Mouse (Mus musculus) CH12.LX (cell line): ENCODE measurements around the gene Hist2h3c1.
"Not testable (repeated sequence)": the region's sequence is repeated elsewhere in the genome, so short reads cannot be mapped to it uniquely, and the experiment has no call there.

Source experiments
- CTCF ChIP-seq, 2 experiments: IDR thresholded peaks in 1 of 2; conservative IDR thresholded peaks in 1 of 2; 2 replicates each; pipeline ENCODE4 v1.5.1; 2011 to 2012; ENCODE audit warnings: low read depth in 2 of 2, low read length in 2 of 2, improper control_type of control experiment in 1 of 2, inconsistent platforms in 1 of 2, mild to moderate bottlenecking in 1 of 2, moderate library complexity in 1 of 2
- EP300 ChIP-seq: IDR thresholded peaks from 2 replicates; pipeline ENCODE4 v1.6.1; 2011; ENCODE audit warnings: low read length, improper control_type of control experiment
- KAT2A ChIP-seq: IDR thresholded peaks from 2 replicates; pipeline ENCODE4 v1.6.1; 2012; ENCODE audit warnings: low read length, improper control_type of control experiment, inconsistent platforms; ENCODE audit not compliant: insufficient replicate concordance
- MAX ChIP-seq: IDR thresholded peaks from 2 replicates; pipeline ENCODE4 v1.6.1; 2011; ENCODE audit warnings: low read length, improper control_type of control experiment
- MXI1 ChIP-seq: IDR thresholded peaks from 2 replicates; pipeline ENCODE4 v1.6.1; 2011; ENCODE audit warnings: mild to moderate bottlenecking, low read depth, low read length, improper control_type of control experiment
- POLR2A ChIP-seq: IDR thresholded peaks from 2 replicates; pipeline ENCODE4 v1.6.1; 2011; ENCODE audit warnings: low read depth, mild to moderate bottlenecking, improper control_type of control experiment, low read length
- USF1 ChIP-seq: IDR thresholded peaks from 2 replicates; pipeline ENCODE4 v1.6.1; 2014; ENCODE audit warnings: low read depth, mild to moderate bottlenecking, inconsistent platforms, low read length, improper control_type of control experiment

DNA sequence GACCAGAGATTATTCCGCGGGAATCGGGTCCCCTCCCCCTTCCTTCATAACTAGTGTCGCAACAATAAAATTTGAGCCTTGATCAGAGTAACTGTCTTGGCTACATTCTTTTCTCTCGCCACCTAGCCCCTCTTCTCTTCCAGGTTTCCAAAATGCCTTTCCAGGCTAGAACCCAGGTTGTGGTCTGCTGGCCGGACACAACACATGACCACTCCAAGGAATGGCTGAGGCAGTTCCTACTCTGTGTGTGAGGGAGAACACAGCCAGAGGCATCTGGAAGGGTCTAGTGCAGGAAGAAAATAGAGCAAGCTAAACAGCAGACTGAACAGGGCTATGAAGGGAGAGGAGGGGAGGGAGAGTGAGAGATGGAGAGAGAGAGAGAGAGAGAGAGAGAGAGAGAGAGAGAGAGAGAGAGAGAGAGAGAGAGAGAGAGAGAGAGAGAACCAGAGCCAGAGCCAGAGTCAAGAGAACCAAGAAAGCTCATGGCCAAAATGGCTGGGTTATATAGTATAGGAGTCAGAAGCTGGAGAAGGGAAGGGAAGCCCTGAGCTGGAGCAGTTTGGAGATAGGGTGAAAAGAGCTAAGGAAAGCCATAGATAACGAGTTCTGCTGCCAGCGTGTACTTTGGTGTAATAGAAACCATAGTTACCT, 47.8 kb upstream of the Hist2h3c1 start:
- TF ChIP-seq USF1; EP300; KAT2A; MAX; CTCF (conservative IDR thresholded peaks at IDR 0.05 in 1 of 2, IDR thresholded peaks at IDR 0.05 in 1 of 2; ENCODE audit: low read depth in 2 of 2, low read length in 2 of 2); MXI1: not testable (repeated sequence)
- 0 out of 2 replicates have a peak, but pooled peaks have one; percentile 1 for TF ChIP-seq POLR2A
